Mouse (Mus musculus) limb, embryonic 14.5 days (tissue): ENCODE measurements around the gene Ppif. TPM values are rescaled to one million over a fixed set of nuclear protein-coding genes. Genes with fewer than 3 reads are reported as not detected.

Experiments used
- ATAC-seq: fragments of 200-750 bp; cut with Nextera tagmentation; 2 replicates; pipeline ENCODE4 v1.8.0; 2017; ENCODE audit warnings: low read depth, moderate number of reproducible peaks, moderate TSS enrichment; ENCODE audit not compliant: low FRiP score
- DNase-seq: peaks from one replicate; pipeline ENCODE4 v3.0.0-alpha.2; 2015; ENCODE audit warnings: low spot score
- H3K27ac ChIP-seq: fragments of 300-500 bp; sonication (generic); replicated peaks from 2 replicates; pipeline ENCODE4 v1.5.1; 2014; ENCODE audit warnings: low read depth, mild to moderate bottlenecking, low read length, moderate library complexity, mixed read lengths
- H3K27me3 ChIP-seq: fragments of 300-500 bp; sonication (generic); 2 replicates; pipeline ENCODE4 v1.6.1; 2014; ENCODE audit warnings: low read length, mixed read lengths; ENCODE audit not compliant: control insufficient read depth, insufficient read depth
- H3K36me3 ChIP-seq: fragments of 300-500 bp; sonication (generic); 2 replicates; pipeline ENCODE4 v1.6.1; 2014; ENCODE audit warnings: mild to moderate bottlenecking, low read length, moderate library complexity, mixed read lengths; ENCODE audit not compliant: control insufficient read depth, insufficient read depth
- H3K4me1 ChIP-seq: fragments of 300-500 bp; sonication (generic); 2 replicates; pipeline ENCODE4 v1.6.1; 2014; ENCODE audit warnings: antibody characterized with exemption, low read length, mixed read lengths; ENCODE audit not compliant: control insufficient read depth, insufficient read depth
- H3K4me2 ChIP-seq: fragments of 300-500 bp; sonication (generic); replicated peaks from 2 replicates; pipeline ENCODE4 v1.6.1; 2014; ENCODE audit warnings: low read depth, mild to moderate bottlenecking, low read length, moderate library complexity; ENCODE audit not compliant: severe bottlenecking
- H3K4me3 ChIP-seq: fragments of 300-500 bp; sonication (generic); replicated peaks from 2 replicates; pipeline ENCODE4 v1.5.1; 2014; ENCODE audit warnings: low read length
- H3K9ac ChIP-seq: fragments of 300-500 bp; sonication (generic); 2 replicates; pipeline ENCODE4 v1.6.1; 2014; ENCODE audit warnings: mild to moderate bottlenecking, low read depth, low read length, moderate library complexity; ENCODE audit not compliant: severe bottlenecking
- H3K9me3 ChIP-seq: fragments of 300-500 bp; sonication (generic); 2 replicates; pipeline ENCODE4 v1.6.1; 2016; ENCODE audit warnings: low read length; ENCODE audit not compliant: control insufficient read depth
- POLR2A ChIP-seq: fragments of 200-500 bp; IDR thresholded peaks from 2 replicates; pipeline ENCODE4 v1.8.0; 2012; ENCODE audit warnings: inconsistent platforms, mild to moderate bottlenecking, moderate library complexity, borderline replicate concordance; ENCODE audit not compliant: insufficient read depth, insufficient read length; ENCODE audit errors: extremely low read depth
- WGBS: fragments of 180-500 bp; shearing (Covaris S2); extraction: QIAGEN DNeasy Blood & Tissue Kit; methylation state at CpG from one replicate; pipeline ENCODE4 v1.1.7; 2014; 5-methylcytosine and 5-hydroxymethylcytosine counted together
- polyA plus RNA-seq, 2 experiments: library from polyadenylated mRNA; depleted of rRNA in 1 of 2; stranded (reverse) in 1 of 2; unstranded in 1 of 2; fragments of >200 nt; fragmentation: Nextera tagmentation in 1 of 2; extraction: Ambion mirVana in 1 of 2; gene quantifications; 2 replicates each; pipeline versions ENCODE4 v1.2.1 to v1.2.3; 2012 to 2014

The Ppif gene
- polyA plus RNA-seq, 2 experiments = 28.9 to 67.1 TPM

DNA sequence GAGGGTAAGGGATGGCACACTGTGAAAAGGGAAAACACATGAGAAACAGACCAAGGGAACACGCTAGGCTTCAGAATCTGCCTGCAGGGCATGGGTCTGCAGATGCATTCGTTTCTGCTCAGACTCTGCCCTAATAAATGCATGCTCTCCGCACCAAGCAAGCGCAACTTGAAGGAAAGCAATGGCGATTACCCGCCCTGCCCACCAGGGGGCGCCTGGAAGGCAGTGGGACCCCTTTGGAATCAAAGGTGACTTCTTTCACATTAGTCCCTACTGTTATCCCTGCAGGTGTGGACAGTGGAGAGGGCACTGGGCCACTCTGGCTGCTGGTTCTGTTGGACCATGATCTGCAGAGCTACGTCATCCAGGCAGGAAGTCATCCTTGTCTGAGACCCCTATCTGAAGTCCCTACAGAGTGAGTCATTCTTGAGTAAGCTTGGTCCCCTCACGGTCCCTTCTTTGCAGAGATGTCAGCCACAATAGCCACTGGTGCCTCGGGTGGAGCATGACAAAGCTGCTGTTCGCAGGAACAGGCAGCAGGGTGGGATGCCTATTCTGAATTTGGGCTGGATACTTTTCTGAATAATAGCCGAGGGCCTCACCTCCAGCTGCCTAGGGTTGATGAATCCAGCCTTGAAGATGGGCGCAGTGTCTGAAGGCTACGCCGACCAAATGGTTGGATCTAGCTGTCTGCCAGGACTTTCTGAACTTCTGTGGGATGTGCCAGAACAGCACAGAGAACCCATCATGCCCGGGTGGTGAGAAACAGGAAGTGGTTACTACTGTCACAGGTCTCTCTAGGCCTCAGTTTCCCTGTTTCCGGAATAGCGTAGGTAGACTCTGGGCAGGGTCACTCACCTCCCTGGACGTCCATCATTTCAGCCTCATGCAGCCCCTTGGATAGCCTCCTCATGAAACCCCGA is 32.5 kb downstream of the Ppif start:
- Histone ChIP-seq H3K9ac (no peak overlapping the region), H3K4me2 (no peak overlapping the region), H3K9me3 (no peaks in the 10 kb centered on the region), H3K27me3 (no peaks in the 10 kb centered on the region), H3K27ac (0 out of 2 replicates have a peak overlapping the region, but pooled peaks have one; percentile 3), H3K4me3 (no peak overlapping the region), H3K4me1 (peaks cover 30% of the 10 kb centered on the region), H3K36me3 (peaks cover 7% of the 10 kb centered on the region)
- ATAC-seq = no peak
- peak; percentile 55 for DNase-seq
- no peak for TF ChIP-seq POLR2A
- 50% methylated on average over 20 of the region's 20 CpGs for WGBS

DNA sequence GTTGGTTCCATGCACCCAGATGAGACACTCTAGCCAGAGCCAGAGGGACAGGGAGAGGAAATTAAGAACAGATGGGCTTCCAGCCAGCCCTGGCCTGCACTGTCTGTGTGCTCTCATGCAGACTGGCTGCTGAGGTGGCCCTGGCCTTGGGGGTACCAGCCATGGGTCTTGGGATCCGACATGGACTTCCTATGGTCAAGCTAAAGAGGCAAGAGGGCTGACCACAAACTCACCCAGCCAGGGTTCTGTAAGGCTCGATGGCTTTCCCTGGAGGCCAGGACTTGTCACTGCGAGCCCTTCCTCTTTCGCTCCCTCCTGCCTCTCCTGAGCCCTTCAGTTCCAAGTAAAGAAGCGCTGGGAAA is 33.2 kb downstream of the Ppif start:
- ATAC-seq = 0 out of 2 replicates have a peak, but pooled peaks have one; percentile 41
- DNase-seq = no peak
- no peak overlapping the region for H3K4me3 ChIP-seq
- 44% methylated on average over 5 of the region's 5 CpGs for WGBS
- H3K4me2 ChIP-seq = no peak overlapping the region
- H3K27ac ChIP-seq = 0 out of 2 replicates have a peak overlapping the region, but pooled peaks have one; percentile 3
- no peaks in the 10 kb centered on the region for H3K27me3 ChIP-seq
- no peak for TF ChIP-seq POLR2A
- H3K9me3 ChIP-seq = no peaks in the 10 kb centered on the region
- H3K36me3 ChIP-seq = peaks cover 6% of the 10 kb centered on the region
- peaks cover 30% of the 10 kb centered on the region for H3K4me1 ChIP-seq
- H3K9ac ChIP-seq = no peak overlapping the region

DNA sequence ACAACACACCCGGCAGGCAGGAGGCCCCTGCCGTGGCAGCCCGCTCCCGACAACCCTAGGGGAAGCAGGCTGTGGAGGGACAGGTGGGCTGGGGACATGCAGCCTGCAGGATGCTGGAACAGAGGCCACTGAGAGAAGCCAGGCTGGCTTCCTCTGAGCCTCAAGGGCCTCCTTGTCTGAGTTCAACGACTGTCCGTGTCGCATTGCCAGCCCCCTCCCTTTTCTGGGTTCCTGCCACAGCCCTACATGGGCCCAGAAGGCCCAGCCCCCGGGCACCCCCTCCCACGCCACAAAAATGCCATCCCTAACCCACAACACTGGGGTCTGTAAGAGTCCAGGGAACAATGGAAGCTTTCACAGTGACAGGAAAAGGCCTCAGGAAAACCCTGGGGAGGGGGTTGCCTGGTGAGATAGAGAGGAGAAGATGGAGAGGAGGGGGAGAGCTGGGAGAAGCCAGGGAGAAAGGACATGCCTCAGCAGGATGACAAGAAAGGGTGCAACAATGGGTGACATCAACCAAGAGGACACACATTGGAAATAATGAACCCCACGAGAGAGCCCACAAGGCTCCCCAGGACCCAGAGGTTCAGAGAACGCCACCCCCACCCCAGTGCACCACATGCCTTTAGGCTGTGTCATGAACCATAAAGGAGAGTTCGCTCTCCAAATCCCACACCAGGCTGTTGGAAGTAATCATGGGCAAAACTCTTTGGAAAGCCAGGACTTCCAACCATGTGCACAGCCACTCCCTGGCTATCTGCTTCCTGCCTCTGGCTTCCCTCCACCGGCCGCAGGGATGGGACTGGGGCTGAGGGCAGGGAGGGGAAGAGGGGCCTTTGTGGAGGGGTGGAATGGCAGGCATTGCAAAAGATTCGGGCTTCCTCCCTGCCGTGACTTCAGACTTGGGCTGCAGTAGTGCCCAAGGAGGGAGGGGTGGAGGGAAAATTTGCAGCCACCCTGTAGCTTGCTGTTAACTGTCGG is 41.1 kb downstream of the Ppif start:
- H3K9me3 ChIP-seq = no peaks in the 10 kb centered on the region
- H3K4me2 ChIP-seq = no peak overlapping the region; the same call in 1 of the 2 replicates
- TF ChIP-seq POLR2A = no peak
- H3K36me3 ChIP-seq = peaks cover 14% of the 10 kb centered on the region
- peaks cover 57% of the 10 kb centered on the region for H3K4me1 ChIP-seq
- DNase-seq (no peak), ATAC-seq (no peak)
- H3K9ac ChIP-seq = 0 out of 2 replicates have a peak overlapping the region, but pooled peaks have one; percentile 13
- H3K4me3 ChIP-seq = no peak overlapping the region
- H3K27me3 ChIP-seq = no peaks in the 10 kb centered on the region
- WGBS = 25% methylated on average over 17 of the region's 17 CpGs
- H3K27ac ChIP-seq = peak overlapping the region; percentile 70

DNA sequence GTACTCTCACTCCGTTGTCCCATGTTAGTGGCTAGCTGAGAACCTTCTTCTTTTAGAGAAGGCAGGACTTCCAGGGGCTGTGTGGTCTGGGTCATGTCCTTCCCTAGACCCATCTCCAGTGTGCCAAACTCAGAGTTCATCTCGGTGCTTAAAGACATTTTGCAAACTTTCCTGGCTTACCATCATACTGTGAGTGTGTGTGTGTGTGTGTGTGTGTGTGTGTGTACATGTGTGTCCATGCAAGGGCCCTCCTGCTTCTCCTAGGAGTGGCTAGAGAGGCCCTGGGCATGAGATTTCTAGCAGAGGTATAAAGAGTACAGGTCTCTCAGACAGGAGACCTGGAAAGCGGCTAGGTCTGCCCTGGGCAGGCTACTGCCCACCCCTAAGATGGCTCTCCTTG is 42.2 kb downstream of the Ppif start:
- DNase-seq = no peak
- Histone ChIP-seq H3K36me3 (peaks cover 17% of the 10 kb centered on the region), H3K9ac (no peak overlapping the region), H3K9me3 (no peaks in the 10 kb centered on the region), H3K4me3 (no peak overlapping the region), H3K4me2 (0 out of 2 replicates have a peak overlapping the region, but pooled peaks have one; percentile 8), H3K27me3 (no peaks in the 10 kb centered on the region), H3K4me1 (peaks cover 64% of the 10 kb centered on the region), H3K27ac (peak overlapping the region; percentile 70)
- no peak for ATAC-seq
- WGBS = 81% methylated on average over 3 of the region's 3 CpGs
- no peak for TF ChIP-seq POLR2A

DNA sequence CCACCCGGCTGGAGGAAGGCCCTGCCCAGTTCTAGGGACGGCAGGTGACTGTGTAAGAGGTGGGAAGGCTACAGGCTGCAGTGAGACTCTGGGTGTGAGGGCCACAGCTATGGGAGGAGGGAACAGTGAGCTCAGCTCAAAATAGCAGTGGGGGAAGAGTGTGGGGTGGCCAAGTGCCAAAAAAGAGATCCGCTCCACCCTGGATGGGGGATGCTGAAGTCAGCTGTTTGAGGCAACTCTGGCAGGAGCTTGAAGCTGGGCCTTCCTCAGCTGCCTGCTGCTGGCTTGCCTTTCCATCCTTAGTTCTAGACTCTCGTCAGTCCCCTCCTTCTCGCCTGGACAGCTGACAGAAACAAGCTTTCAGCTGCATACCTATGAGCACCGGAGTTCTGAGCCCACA is 42.6 kb downstream of the Ppif start:
- H3K4me2 ChIP-seq = 0 out of 2 replicates have a peak overlapping the region, but pooled peaks have one; percentile 8
- no peak overlapping the region for H3K9ac ChIP-seq
- DNase-seq (peak; percentile 92), ATAC-seq (peak; percentile 83)
- peak overlapping the region; percentile 70 for H3K27ac ChIP-seq
- WGBS = 37% methylated on average over 6 of the region's 6 CpGs
- no peak for TF ChIP-seq POLR2A
- H3K27me3 ChIP-seq = no peaks in the 10 kb centered on the region
- peaks cover 20% of the 10 kb centered on the region for H3K36me3 ChIP-seq
- H3K4me3 ChIP-seq = no peak overlapping the region
- H3K4me1 ChIP-seq = peaks cover 67% of the 10 kb centered on the region
- no peaks in the 10 kb centered on the region for H3K9me3 ChIP-seq
